Mouse (Mus musculus) hindbrain, embryonic 16.5 days (tissue): ENCODE measurements at regions not wholly inside any gene's neighbourhood (a gene's known extent, or its start where the extent isn't known, plus 50 kb on each side); places are given as distances from the start of the nearest gene placed in this dataset.

Experiments used
- ATAC-seq: fragments of 200-750 bp; cut with Nextera tagmentation; 2 replicates; pipeline ENCODE4 v1.8.0; 2017; ENCODE audit warnings: moderate TSS enrichment, moderate library complexity
- H3K27ac ChIP-seq: fragments of 300-500 bp; sonication (generic); 2 replicates; pipeline ENCODE4 v1.5.1; 2014; ENCODE audit warnings: low read depth, mild to moderate bottlenecking, control low read depth, low read length, moderate library complexity
- H3K27me3 ChIP-seq: fragments of 300-500 bp; sonication (generic); replicated peaks from 2 replicates; pipeline ENCODE4 v1.6.1; 2014; ENCODE audit warnings: low read length; ENCODE audit not compliant: control insufficient read depth, insufficient read depth
- H3K36me3 ChIP-seq: fragments of 300-500 bp; sonication (generic); 2 replicates; pipeline ENCODE4 v1.6.1; 2014; ENCODE audit warnings: mild to moderate bottlenecking, low read length, moderate library complexity, mixed read lengths; ENCODE audit not compliant: control insufficient read depth, insufficient read depth
- H3K4me1 ChIP-seq: fragments of 300-500 bp; sonication (generic); 2 replicates; pipeline ENCODE4 v1.6.1; 2014; ENCODE audit warnings: low read depth, low read length; ENCODE audit not compliant: control insufficient read depth, insufficient read depth
- H3K4me2 ChIP-seq: fragments of 300-500 bp; sonication (generic); 2 replicates; pipeline ENCODE4 v1.6.1; 2014; ENCODE audit warnings: mild to moderate bottlenecking, low read length, control low read depth, moderate library complexity
- H3K4me3 ChIP-seq: fragments of 300-500 bp; sonication (generic); 2 replicates; pipeline ENCODE4 v1.5.1; 2014; ENCODE audit warnings: mild to moderate bottlenecking, low read length, control low read depth, moderate library complexity
- H3K9ac ChIP-seq: fragments of 300-500 bp; sonication (generic); 2 replicates; pipeline ENCODE4 v1.6.1; 2014; ENCODE audit warnings: low read depth, mild to moderate bottlenecking, control low read depth, low read length, moderate library complexity
- H3K9me3 ChIP-seq: fragments of 300-500 bp; sonication (generic); 2 replicates; pipeline ENCODE4 v1.6.1; 2014; ENCODE audit warnings: mild to moderate bottlenecking, low read length, moderate library complexity; ENCODE audit not compliant: control insufficient read depth
- WGBS: fragments of 180-500 bp; shearing (Covaris S2); extraction: QIAGEN DNeasy Blood & Tissue Kit; methylation state at CpG from one replicate; pipeline ENCODE4 v1.1.7; 2014; 5-methylcytosine and 5-hydroxymethylcytosine counted together

DNA sequence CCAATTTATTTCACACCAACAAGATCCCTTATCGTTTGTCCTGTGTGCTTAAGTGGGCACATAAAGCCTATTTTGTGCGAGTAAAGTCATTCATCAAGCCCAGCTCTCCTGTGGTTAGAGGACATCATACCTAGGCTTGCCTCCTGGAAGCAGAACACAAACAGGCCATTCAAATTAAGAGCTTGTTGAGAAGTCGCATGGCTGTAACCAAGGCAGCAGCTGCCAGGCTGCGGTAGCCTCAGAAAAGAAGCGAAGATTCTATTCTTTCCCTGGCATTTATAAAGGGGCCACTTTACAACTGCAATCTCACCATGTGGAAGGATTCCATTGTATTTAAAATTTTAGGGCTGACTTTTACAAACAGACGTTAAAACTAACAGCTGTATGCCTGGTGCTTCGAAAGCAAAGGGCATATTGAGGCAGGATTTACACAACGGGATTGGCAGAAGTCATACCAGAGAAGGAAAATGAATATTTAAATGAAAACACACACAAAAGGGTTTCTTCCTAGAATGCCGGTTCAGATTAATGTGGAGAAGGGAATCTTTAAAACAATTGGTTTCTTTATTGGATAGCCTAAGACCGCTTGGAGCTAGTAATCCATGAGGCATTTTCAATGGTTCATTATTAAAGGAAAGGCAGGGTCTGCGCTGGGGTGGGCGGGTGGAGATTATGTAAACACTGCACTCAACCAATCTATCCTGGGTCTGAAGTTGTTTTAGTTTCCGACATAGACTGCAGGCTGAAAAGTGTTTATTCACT is 366.6 kb downstream of the Sfmbt2 start:
- H3K9me3 ChIP-seq: no peaks in the 10 kb centered on the region
- 0 out of 2 replicates have a peak, but pooled peaks cover 2% of the 10 kb centered on the region for H3K27me3 ChIP-seq
- H3K4me2 ChIP-seq: peak overlapping the region; percentile 53
- peak overlapping the region; percentile 44 for H3K27ac ChIP-seq
- peak; percentile 90 for ATAC-seq
- 12% methylated on average over 13 of the region's 13 CpGs for WGBS
- H3K4me1 ChIP-seq: peaks cover 7% of the 10 kb centered on the region
- H3K9ac ChIP-seq: peak overlapping the region; percentile 17; the same call in 1 of the 2 replicates
- peak overlapping the region; percentile 25 for H3K4me3 ChIP-seq
- no peaks in the 10 kb centered on the region for H3K36me3 ChIP-seq

GRCm38 (mm10) chr2:10737458-10737775 is 367.1 kb downstream of the Sfmbt2 start:
- H3K36me3 ChIP-seq: no peaks in the 10 kb centered on the region
- H3K4me1 ChIP-seq: peaks cover 7% of the 10 kb centered on the region
- 0 out of 2 replicates have a peak, but pooled peaks cover 2% of the 10 kb centered on the region for H3K27me3 ChIP-seq
- H3K4me3 ChIP-seq: peak overlapping the region; percentile 25
- H3K9ac ChIP-seq: no peak overlapping the region; the same call in 1 of the 2 replicates
- ATAC-seq: peak; percentile 95
- peak overlapping the region; percentile 44 for H3K27ac ChIP-seq
- H3K9me3 ChIP-seq: no peaks in the 10 kb centered on the region
- peak overlapping the region; percentile 53 for H3K4me2 ChIP-seq
- WGBS: 17% methylated on average over 9 of the region's 9 CpGs

DNA sequence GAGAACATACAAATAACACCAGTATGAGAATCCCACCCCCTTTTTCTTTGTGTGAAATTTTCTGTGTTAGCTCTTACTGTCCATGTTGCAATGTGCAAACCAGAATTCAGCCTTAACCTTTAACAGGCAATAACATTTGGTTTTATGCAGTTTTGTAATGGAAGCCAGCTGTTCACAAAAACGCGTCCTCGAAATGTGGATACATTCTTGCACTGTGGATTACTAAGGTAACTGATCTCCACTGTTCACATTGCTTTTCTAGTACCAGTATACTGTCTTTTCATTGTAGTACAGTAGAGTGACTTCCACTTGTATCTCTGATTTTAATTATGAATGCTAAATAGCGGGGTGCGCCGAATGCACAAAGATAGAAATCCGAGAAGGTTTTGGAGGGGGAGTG is 374.8 kb downstream of the Sfmbt2 start:
- ATAC-seq: no peak
- H3K4me1 ChIP-seq: no peaks in the 10 kb centered on the region
- no peaks in the 10 kb centered on the region for H3K36me3 ChIP-seq
- no peak overlapping the region for H3K9ac ChIP-seq
- H3K27me3 ChIP-seq: 0 out of 2 replicates have a peak, but pooled peaks cover 2% of the 10 kb centered on the region
- H3K4me3 ChIP-seq: no peak overlapping the region
- no peaks in the 10 kb centered on the region for H3K9me3 ChIP-seq
- H3K4me2 ChIP-seq: no peak overlapping the region
- H3K27ac ChIP-seq: no peak overlapping the region
- 81% methylated on average over 7 of the region's 7 CpGs for WGBS

GRCm38 (mm10) chr2:10755375-10755774 is 385.1 kb downstream of the Sfmbt2 start:
- ATAC-seq: peak; percentile 83
- no peak overlapping the region for H3K27ac ChIP-seq
- no peak overlapping the region for H3K4me2 ChIP-seq
- H3K9ac ChIP-seq: no peak overlapping the region
- H3K27me3 ChIP-seq: no peaks in the 10 kb centered on the region
- H3K4me1 ChIP-seq: peaks cover 4% of the 10 kb centered on the region; the same call in 1 of the 2 replicates
- H3K36me3 ChIP-seq: no peaks in the 10 kb centered on the region
- WGBS: 64% methylated on average over 3 of the region's 3 CpGs
- H3K9me3 ChIP-seq: no peaks in the 10 kb centered on the region
- H3K4me3 ChIP-seq: no peak overlapping the region

GRCm38 (mm10) chr2:10757202-10757840 is 387.0 kb downstream of the Sfmbt2 start:
- H3K36me3 ChIP-seq: no peaks in the 10 kb centered on the region
- peaks cover 4% of the 10 kb centered on the region; the same call in 1 of the 2 replicates for H3K4me1 ChIP-seq
- no peak overlapping the region for H3K27ac ChIP-seq
- H3K9ac ChIP-seq: no peak overlapping the region
- H3K4me2 ChIP-seq: no peak overlapping the region
- H3K27me3 ChIP-seq: no peaks in the 10 kb centered on the region
- H3K9me3 ChIP-seq: no peaks in the 10 kb centered on the region
- WGBS: 32% methylated on average over 8 of the region's 8 CpGs
- no peak overlapping the region for H3K4me3 ChIP-seq
- peak; percentile 72 for ATAC-seq

GRCm38 (mm10) chr2:10757886-10758285 is 387.6 kb downstream of the Sfmbt2 start:
- Histone ChIP-seq H3K4me3 (no peak overlapping the region), H3K4me2 (no peak overlapping the region), H3K27ac (no peak overlapping the region), H3K9me3 (no peaks in the 10 kb centered on the region), H3K9ac (no peak overlapping the region), H3K27me3 (no peaks in the 10 kb centered on the region), H3K36me3 (no peaks in the 10 kb centered on the region), H3K4me1 (peaks cover 4% of the 10 kb centered on the region; the same call in 1 of the 2 replicates)
- 58% methylated on average over 1 of the region's 1 CpGs for WGBS
- no peak for ATAC-seq

- ATAC-seq: no peak
- H3K9me3 ChIP-seq: no peaks in the 10 kb centered on the region
- H3K4me3 ChIP-seq: no peak overlapping the region
- H3K4me1 ChIP-seq: peaks cover 4% of the 10 kb centered on the region; the same call in 1 of the 2 replicates
- no peak overlapping the region for H3K9ac ChIP-seq
- H3K27ac ChIP-seq: no peak overlapping the region
- 77% methylated on average over 4 of the region's 4 CpGs for WGBS
- no peaks in the 10 kb centered on the region for H3K27me3 ChIP-seq
- no peak overlapping the region for H3K4me2 ChIP-seq
- H3K36me3 ChIP-seq: no peaks in the 10 kb centered on the region
These were observed 391.9 kb downstream of the Sfmbt2 start for GRCm38 (mm10) chr2:10762236-10762635.

GRCm38 (mm10) chr2:10783071-10783470 is 388.8 kb upstream of the Prkcq start:
- Histone ChIP-seq H3K4me1 (no peaks in the 10 kb centered on the region), H3K9me3 (no peaks in the 10 kb centered on the region), H3K27me3 (no peaks in the 10 kb centered on the region), H3K4me2 (no peak overlapping the region), H3K27ac (no peak overlapping the region), H3K4me3 (no peak overlapping the region), H3K36me3 (no peaks in the 10 kb centered on the region), H3K9ac (no peak overlapping the region)
- WGBS: 59% methylated on average over 7 of the region's 7 CpGs
- ATAC-seq: no peak; the same call in 1 of the 2 replicates

GRCm38 (mm10) chr2:10783594-10783993 is 388.3 kb upstream of the Prkcq start:
- 66% methylated on average over 6 of the region's 6 CpGs for WGBS
- Histone ChIP-seq H3K9ac (no peak overlapping the region), H3K4me1 (no peaks in the 10 kb centered on the region; the same call in none of the 2 replicates), H3K36me3 (no peaks in the 10 kb centered on the region), H3K9me3 (no peaks in the 10 kb centered on the region), H3K4me3 (no peak overlapping the region), H3K27me3 (no peaks in the 10 kb centered on the region), H3K27ac (no peak overlapping the region), H3K4me2 (no peak overlapping the region)
- ATAC-seq: 0 out of 2 replicates have a peak, but pooled peaks have one; percentile 13
